Mouse (Mus musculus) neutrophil, adult 5-6 weeks (primary cell): ENCODE results near the gene Mogs. TPM values are rescaled to one million over a fixed set of nuclear protein-coding genes. Genes with fewer than 3 reads are reported as not detected.

ENCODE experiments used
- ATAC-seq: fragments of 151-379, 151-347 bp; 2 replicates; pipeline ENCODE4 v1.8.0; 2017; ENCODE audit warnings: mild to moderate bottlenecking, moderate TSS enrichment; ENCODE audit not compliant: insufficient number of reproducible peaks, poor library complexity, low FRiP score, severe bottlenecking; ENCODE audit errors: extremely low read depth
- total RNA-seq: library from RNA; stranded (forward); fragments of 200-1000 nt; gene quantifications from 2 replicates; pipeline ENCODE4 v1.2.3, GENCODE M21; 2017

Gene Mogs
- total RNA-seq, 1 experiment from 2014 or later = 36.2 TPM

DNA sequence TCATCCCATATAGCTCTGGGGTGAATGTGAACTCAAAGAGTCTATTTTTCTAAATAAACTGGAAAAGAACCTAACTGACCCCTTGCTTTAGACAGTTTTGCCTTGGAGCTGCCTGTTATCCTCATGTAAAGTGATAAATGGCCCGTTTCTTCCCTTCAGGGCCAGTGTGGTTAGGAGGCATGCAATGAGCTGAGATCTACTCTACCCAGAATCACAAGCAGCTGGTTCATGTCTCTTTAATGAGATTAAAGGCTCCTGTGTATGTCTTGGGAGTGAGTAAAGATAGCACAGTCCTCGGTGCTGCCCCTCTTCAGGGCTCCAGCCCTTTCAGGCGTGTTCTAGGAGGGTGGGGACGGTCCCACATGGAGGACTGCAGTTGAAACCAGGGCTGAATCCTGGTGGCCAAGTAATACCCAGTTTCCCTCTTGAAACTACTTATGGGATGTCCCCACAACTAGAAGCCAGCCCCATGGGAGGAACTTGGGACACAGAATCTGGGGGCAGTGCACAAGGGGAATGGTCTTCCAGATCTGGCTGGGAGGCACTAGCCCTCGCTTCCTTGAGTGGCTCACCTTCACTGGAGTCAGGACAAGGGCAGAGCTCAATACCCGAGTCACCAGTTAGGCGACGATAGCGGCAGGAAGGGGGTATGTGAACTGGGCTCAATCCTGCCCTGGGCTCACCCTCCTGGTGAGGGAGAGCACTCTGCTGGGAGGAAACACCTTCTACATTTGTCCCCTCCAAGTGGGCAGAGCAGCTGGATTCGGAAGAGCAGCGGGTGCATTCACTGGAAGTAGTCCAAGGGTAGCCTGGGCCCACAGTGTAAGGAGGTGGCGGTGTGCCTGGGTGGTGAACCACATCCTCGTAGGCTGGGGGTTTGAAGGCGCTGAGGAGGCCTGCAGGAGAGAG, 3.8 kb downstream of the Mogs start:
- no peak for ATAC-seq

DNA sequence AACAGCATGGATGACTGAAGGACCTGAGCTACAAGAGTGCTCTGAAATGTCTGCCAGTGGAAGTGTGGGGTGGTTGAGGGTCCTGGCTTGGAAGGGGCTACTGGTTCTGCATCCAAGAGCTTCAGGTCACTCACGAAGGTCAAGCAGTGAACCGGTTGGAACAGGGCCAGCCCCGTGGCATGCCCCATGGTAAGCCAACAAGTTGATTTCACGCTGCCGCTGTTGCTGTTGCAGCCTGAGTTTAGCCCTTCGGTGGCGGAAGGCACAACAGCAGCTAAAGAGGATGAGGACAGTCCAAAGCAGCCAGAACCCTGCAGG, 4.4 kb downstream of the Mogs start:
- no peak for ATAC-seq

DNA sequence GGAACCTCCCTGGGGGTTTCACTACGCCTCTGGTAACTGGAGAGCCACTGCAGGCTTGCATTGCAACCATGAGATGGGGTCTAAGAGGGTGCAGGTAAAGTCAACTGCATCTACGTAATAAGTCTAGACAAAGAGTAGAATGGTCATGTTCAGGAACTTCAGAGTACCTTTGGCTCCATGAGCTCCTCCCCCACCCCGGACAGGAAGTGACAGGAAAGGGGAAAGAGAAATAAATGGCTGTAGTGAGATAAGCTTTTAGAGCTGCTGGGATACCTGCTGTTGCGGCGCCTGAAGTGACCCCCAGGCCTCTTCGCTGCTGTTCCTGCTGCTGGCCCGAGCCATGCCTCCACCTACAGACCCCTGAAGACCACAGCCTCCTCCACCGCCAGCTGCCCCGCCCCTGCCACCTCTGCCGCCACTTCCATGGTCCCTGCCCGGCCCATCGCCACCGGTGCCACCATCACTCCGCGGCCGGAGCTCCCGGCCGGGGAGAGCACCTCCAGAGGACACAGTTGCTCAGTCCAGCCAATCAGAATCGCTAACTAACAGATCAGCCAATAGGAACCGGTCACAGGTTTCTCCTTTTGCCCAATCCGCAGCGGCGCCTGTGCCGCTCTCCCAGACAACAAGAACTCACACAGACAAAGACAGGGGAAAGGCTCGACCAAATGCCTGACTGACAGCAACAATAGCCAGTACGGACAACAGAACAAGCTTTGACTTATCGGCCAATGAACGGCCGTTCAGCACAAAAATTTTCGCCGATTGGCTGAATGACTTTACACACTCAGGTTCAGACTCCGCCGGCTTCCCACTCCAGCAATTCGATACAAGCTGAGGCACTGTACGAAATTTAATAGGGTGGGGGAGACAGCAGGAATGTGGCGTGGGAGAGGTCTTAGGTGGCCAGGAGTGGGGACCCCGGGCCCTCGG, 5.9 kb downstream of the Mogs start, which contains the start of gene Wbp1:
Wbp1 (minus strand) TSS at position 630 of the 933 bp plus-strand sequence.
- peak; percentile 93 for ATAC-seq

DNA sequence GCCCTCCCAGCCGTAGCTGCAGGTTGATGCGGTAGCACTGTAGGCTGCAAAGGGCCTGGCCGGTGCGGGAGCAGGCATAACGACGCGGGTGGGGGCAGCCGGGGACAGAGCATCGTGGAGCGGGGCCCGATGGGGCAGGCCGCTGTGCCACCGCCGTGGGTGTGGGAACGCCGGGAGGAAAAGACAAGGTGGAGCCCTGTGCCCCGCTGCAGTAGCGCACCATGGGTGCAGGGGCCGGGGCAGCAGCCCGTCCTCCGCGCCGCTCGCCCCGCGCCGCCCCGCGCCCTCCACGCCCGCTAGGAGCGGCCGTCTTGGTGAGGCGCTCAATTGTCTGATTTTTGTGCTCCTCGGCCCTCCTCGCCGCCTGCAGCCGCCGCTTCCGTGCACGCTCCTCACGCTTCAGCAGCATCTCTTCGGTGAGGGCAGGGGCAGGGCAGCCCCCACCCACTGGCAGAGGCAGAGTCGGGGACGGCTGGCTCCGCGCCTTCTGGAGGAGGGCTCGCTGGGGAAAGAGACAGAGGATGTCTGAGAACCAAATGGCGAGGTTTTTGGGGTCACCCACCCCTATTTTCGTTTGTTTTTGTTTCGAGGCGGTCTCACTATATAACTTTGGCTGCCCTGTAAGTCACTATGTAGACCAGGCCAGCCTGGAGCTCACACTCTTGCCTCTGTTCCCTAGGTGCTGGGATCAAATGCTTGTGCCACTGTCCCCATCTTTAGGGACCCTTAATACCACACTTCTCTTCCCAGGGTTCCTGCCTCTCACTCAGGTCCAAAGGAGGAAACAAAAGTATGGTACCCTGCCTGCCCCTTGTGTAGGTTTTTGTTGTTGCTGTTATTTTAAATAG, 6.8 kb downstream of the Mogs start:
- ATAC-seq = no peak

DNA sequence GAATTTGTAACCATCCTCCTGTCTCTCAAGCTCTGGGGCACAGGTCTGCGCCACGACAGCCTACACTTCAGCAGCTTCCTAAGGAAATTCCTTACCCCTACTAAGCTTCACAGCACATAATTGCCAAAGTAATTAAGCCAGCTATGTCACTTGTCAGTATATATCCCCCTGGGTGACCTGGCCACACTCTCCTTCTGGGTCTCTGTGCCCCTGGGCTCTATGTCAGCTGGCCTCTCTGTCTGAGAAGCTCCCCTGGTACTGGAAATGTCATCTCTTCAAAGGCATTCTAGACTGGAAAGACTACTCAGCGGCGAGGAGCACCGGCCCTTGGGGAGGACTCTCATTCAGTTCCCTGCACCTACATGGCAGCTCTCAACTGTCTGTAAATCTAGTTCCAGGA, 7.7 kb downstream of the Mogs start:
- no peak for ATAC-seq

DNA sequence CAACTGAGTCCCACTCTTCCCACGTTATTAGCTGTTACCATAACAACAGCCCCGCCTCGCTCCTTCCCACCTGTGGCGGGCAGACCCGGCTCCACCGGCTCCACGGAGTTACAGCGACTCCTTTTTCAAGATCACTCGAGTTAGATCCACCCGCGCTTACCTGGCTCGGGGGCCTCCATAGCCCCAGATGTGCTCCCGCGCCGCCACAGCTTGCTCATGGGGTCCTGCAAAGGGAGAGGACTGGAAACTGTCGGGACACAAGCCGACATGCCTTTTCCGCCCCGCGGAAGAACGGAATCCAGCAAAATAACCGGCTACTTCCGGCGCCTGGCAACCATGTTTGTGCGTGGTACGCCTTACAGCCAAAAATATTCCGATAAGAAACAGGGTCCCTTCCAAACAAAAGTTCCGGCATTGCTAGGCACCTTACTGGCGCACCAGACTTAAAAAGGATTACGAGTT, 9.6 kb downstream of the Mogs start:
- ATAC-seq = peak; percentile 59

DNA sequence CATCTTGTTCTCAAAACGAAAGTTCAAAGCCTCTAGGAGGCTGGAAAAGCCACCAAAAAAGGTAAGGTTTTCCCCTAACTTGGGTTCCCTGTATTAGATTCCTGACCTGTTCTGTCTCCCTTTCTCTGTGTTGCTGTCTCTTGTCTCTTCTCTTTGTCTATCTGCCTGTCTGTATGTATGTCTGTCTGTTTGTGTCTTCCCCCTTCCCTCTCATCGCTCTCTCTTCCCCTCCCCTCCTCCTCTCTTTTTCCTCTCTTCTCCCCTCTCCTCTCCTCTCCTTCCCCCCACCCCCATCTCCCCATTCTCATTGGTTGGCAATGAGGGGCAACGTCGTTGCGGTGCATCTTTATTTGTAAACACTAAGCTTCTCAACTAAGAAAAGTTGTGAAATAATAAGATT, 10.0 kb downstream of the Mogs start, which contains the start of gene Ino80b:
Ino80b (minus strand) TSS at position 101 of the 400 bp plus-strand sequence.
- no peak for ATAC-seq

DNA sequence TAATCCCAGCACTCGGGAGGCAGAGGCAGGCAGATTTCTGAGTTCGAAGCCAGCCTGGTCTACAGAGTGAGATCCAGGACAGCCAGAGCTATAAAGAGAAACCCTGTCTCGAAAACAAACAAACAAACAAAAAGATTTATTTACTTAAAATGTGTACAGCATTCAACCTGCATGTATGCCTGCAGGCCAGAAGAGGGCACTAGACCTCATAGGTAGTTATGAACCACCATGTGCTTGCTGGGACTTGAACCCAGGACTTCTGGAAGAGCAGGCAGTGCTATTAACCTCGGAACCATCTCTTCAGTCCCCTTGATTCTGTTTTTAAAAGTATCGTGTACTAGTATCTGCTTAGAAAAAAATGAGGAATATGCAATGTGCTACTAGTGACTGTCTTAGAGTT, 12.1 kb downstream of the Mogs start:
- ATAC-seq = no peak

DNA sequence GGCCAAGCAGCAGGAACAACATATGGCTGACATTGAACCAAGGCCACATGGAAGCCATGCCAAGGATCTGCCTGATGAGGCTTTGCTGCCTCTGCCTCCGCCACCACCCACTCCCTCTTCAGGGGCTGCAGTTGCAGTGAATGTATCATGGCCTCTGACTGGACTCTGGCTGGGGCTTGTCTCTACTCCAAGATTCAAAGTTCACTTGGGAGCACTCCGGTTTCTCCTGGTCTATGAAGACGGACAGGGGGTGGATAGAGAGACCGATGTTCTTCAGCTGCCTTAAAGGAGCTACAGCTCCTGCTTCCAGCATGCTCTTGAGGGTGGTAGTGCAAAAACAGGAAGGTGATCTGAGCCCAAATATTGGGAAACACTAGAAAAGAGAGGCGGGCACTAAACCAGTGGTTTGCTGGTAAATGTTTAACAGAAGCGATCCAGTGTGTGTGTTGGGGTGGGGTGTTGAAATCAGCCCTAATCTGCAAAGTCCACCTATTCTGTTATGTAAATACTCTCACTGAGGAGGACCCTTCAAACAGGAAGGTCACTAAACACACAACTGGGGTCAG, 16.3 kb downstream of the Mogs start:
- peak; percentile 54; the same call in 1 of the 2 replicates for ATAC-seq

DNA sequence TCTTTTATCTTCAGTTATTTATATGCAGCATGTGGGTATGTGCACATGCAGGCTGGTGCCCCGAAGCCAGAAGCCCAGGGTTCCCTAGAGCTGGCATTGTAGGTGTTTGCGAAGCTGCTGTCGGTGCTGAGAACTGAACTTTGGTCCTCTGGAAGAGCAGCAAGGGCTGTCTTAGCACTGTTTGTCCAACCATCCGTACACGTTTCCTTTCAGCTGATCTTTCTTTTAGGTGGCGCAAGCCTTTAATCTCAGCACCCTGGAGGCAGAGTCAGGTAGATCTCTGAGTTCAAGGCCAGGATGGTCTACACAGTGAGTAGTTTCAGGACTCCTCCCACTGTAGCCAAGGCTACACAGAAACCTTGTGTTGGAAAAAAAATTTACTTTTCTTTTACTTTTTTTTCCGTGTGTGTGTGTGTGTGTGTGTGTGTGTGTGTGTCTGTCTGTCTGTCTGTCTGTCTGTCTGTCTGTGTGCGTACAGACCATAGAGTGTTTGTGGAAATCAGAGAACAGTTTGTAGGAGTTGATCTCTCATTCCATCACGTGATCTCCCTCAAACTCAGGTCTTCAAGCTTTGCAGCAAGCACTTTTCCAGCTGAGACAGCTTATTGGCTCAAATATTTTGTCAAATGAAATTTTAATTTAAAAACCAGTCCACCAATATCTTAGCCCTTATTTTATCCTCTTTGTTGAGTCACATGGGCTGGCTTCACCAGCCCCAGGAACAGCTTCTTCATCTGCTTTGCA, 17.1 kb downstream of the Mogs start:
- no peak for ATAC-seq

DNA sequence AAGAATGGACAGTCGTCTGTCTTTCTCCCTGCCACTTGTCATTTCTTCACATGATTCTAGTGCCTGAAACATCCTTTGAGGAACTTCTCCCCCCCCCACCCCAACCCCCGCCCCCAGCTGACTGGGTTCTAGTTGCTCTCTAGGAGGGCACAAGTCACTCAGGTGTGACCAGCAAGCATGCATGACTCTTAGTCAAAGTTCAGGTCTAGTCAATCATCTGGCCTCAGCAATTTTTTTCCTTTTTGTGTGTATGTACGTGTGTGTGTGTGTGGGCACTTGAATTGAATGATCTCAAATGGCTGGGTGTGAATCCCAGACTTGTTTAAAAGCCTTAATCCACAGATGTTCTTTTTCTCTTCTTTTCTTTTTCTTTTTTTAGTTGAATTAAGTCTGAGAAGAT, 18.9 kb downstream of the Mogs start:
- ATAC-seq = no peak

DNA sequence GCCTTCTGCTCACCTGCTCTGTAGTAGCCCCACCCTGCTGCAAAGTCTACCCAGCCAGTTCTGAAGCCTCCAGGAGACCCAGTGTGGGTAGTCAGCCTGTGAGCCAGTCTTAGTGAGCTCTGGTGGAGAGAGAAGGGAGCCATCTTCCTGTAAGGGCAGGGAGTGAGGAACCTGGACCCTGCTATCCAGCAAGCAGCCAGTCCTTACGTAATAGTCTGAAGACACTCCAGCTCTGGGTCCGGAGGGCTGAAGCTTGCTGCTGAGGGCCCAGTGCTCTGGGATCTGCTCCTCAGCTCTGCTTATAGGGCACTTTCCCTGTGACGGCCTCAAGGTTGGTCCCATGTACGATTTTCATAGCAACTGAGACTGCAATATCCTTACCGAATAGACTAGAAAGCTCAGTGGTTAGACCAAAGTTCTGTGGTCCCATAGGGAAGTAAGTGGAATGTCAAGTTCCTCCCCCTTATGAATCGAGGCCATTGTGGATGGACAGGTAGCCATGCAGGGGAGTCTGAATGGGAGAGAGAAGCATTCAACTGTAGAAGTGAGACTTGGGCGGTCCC, 19.7 kb downstream of the Mogs start, which contains the start of gene Rtkn:
Rtkn (plus strand) TSS at position 513 of the 563 bp plus-strand sequence.
- no peak for ATAC-seq

DNA sequence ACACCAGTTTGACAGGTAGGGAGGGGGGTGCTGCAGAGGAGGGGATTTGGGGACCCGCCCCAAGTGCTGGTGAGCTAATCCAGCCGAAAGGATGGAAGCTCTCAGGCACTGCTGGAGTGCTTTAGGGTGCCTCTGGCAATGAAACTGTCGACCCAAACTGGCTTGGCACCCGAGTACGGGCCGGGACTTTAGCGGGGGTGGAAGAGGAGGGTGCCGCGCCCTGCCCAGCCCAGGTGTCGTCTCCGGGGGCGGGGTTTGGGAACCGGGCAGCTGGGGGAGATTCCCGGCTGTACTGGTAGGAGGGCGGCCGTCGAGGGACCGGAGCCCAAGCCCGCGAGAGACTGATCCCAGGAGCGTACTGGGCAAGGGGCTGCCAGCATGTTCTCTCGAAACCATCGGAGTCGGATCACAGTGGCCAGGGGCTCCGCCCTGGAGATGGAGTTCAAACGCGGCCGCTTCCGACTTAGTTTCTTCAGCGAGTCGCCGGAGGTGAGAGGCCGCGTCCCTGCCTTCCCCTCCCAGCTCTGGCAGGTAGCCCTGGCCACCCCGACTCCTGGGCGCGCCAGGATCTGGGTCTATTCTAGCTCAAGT, 20.4 kb downstream of the Mogs start:
- no peak for ATAC-seq

DNA sequence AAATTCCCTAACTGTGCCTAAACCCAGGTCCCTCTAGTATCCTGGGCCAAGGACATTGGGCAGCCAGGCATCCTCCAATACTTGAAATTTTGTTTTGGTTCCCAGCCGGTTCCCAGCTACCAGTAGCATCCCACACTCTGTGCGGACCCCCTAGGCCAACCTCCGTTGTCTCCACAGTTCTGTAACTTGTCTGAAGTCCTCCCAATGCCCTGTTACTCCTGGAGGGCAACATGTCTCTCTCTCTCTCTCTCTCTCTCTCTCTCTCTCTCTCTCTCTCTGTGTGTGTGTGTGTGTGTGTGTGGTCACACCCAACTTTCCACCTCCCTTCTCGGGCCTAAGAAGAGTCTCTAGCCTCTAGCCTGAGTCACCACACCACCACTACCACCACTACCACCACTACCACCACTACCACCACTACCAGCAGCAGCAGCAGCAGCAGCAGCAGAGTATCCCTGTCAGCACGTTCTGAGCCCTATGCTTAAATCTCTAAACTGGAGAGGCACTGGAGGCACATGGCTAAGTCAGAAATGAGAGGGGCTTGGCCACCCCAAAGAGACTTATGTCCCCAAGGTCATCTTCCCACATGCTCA, 21.1 kb downstream of the Mogs start:
- no peak for ATAC-seq

DNA sequence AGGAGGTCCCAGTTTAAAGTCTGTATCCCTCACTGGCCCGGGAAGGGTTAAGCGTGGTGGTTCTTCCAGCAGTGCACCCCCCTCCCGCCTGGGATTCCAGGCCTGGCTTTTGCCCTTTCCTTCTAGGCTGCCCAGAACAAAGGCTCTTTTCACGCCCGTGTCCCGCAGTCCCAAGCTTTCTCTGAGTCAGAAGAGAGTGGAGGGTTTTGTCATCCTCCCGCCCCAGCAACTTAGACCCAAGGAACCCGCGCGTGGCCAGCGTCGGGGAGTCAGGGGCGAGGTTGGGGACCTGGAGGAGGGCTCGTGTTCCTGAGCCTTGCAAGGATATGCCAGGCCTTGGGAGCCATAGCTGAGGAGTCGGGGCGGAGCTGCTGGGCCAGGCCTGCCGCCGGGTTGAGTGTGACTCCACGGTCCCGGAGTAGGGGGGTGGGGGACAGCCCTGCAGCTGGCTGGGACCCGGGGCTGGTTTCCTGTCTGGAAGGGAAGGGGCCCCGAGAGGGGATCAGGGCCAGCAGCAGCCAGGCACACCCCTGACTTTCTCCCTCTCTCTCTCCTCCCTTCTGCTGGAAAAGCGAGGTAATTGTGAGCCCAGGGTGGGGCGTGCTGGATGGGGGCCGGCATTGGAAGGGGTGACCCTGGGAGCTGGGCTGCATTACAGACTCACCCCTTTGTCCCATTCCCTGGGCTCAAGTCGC, 21.7 kb downstream of the Mogs start:
- no peak; the same call in 1 of the 2 replicates for ATAC-seq

DNA sequence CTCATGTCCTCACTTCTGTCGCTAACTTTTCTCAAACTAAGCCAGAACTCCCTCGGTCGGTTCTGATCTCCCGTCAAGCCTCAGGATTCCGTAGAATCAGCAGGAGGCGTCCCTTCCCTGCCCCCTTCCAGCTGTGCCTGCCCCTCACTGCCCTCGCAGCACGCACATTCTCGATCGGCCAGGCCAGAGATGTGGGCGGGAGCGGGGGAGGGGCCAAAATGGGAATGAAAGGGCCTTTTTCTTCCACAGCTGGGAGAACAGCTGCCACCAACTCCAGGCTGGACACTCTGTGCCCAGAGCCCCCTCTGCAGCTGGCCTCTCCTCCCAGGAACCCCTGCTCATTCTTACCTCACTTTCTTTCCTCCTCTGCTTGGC, 22.3 kb downstream of the Mogs start:
- no peak for ATAC-seq
